15 mouse cellular contexts compared by ENCODE assay signal in genomic region chr9:118593443-118593842, GRCm38 (mm10). TPM values are rescaled to one million over a fixed set of nuclear protein-coding genes. Genes with fewer than 3 reads are reported as not detected.
DNase-seq lines count a peak whose midpoint lies in the region; ATAC-seq lines count a peak whose summit lies in the region.
"Had no signal": no experiment of that assay in that cellular context is flagged by ENCODE, and none has a peak within 500 bp of the region (broad histone marks: within the 10 kb centered on the region; RNA-seq: fewer than 3 reads in every experiment).

No protein-coding gene starts in this region.

- H3K36me3 ChIP-seq in heart, embryonic 10.5 days, result no peaks in the 10 kb centered on the region
- no peaks in the 10 kb centered on the region for H3K36me3 ChIP-seq in midbrain, embryonic 11.5 days (ENCODE audit: control insufficient read depth, insufficient read depth, low read length)
- no peaks in the 10 kb centered on the region for H3K36me3 ChIP-seq in midbrain, embryonic 14.5 days (ENCODE audit: control insufficient read depth, insufficient read depth, low read length)
- H3K36me3 ChIP-seq in embryonic facial prominence, embryonic 15.5 days, result no peaks in the 10 kb centered on the region
- H3K36me3 ChIP-seq: liver, embryonic 13.5 days; midbrain, embryonic 13.5 days had no signal

- DNase-seq in heart, embryonic 10.5 days (ENCODE audit: low spot score), result peak; percentile 58
- no peak for DNase-seq in heart, adult 18-20 months
- DNase-seq in midbrain, embryonic 11.5 days (ENCODE audit: low spot score, missing footprints), result no peak
- DNase-seq in midbrain, embryonic 14.5 days, result no peak
- DNase-seq in testis, postnatal 10 days (ENCODE audit: low spot score), result no peak
- no peak for DNase-seq in lung, postnatal 25 days (ENCODE audit: low spot score)
- DNase-seq: adrenal gland, postnatal 36 days; cerebellum, adult 9-10 months; gastrocnemius, adult 2 months; liver, embryonic 13.5 days; lung, adult 2 months; lung, postnatal 14 days had no signal

- peak overlapping the region; percentile 42; the same call in 1 of the 2 replicates for H3K27ac ChIP-seq in heart, embryonic 10.5 days
- no peak overlapping the region for H3K27ac ChIP-seq in midbrain, embryonic 11.5 days (ENCODE audit: low read depth, low read length)
- H3K27ac ChIP-seq in midbrain, embryonic 14.5 days (replicated peaks; ENCODE audit: low read depth, low read length), result no peak overlapping the region
- 0 out of 2 replicates have a peak overlapping the region, but pooled peaks have one; percentile 28 for H3K27ac ChIP-seq in embryonic facial prominence, embryonic 15.5 days (replicated peaks)
- H3K27ac ChIP-seq: gastrocnemius, adult 2 months; liver, embryonic 13.5 days; midbrain, embryonic 13.5 days had no signal

- WGBS in heart, embryonic 10.5 days, result 91% methylated on average over 8 of the region's 8 CpGs
- 90% methylated on average over 8 of the region's 8 CpGs for WGBS in midbrain, embryonic 11.5 days
- 85% methylated on average over 8 of the region's 8 CpGs for WGBS in midbrain, embryonic 14.5 days
- WGBS in embryonic facial prominence, embryonic 15.5 days, result 57% methylated on average over 8 of the region's 8 CpGs

- peaks cover 18% of the 10 kb centered on the region for H3K27me3 ChIP-seq in heart, embryonic 10.5 days (ENCODE audit: insufficient read depth, poor library complexity, severe bottlenecking)
- H3K27me3 ChIP-seq in midbrain, embryonic 11.5 days (ENCODE audit: control insufficient read depth, insufficient read depth, low read length), result no peaks in the 10 kb centered on the region
- H3K27me3 ChIP-seq in midbrain, embryonic 14.5 days (ENCODE audit: control insufficient read depth, insufficient read depth, low read length), result no peaks in the 10 kb centered on the region
- no peaks in the 10 kb centered on the region for H3K27me3 ChIP-seq in embryonic facial prominence, embryonic 15.5 days
- H3K27me3 ChIP-seq: liver, embryonic 13.5 days; midbrain, embryonic 13.5 days had no signal

- ATAC-seq in midbrain, embryonic 11.5 days (ENCODE audit: low FRiP score), result 0 out of 2 replicates have a peak, but pooled peaks have one; percentile 14
- ATAC-seq in midbrain, embryonic 14.5 days (ENCODE audit: low FRiP score, low TSS enrichment), result no peak
- ATAC-seq in embryonic facial prominence, embryonic 15.5 days (ENCODE audit: insufficient number of reproducible peaks, low FRiP score, low TSS enrichment, low read depth), result no peak
- ATAC-seq: intestine, postnatal 0 days; midbrain, embryonic 13.5 days had no signal

- no peaks in the 10 kb centered on the region for H3K9me3 ChIP-seq in heart, embryonic 10.5 days
- no peaks in the 10 kb centered on the region for H3K9me3 ChIP-seq in midbrain, embryonic 11.5 days (ENCODE audit: control insufficient read depth, low read length)
- no peaks in the 10 kb centered on the region for H3K9me3 ChIP-seq in midbrain, embryonic 14.5 days (ENCODE audit: control insufficient read depth, low read length)
- H3K9me3 ChIP-seq in embryonic facial prominence, embryonic 15.5 days (replicated peaks), result no peaks in the 10 kb centered on the region
- H3K9me3 ChIP-seq: liver, embryonic 13.5 days; midbrain, embryonic 13.5 days had no signal

- H3K4me3 ChIP-seq in heart, embryonic 10.5 days, result no peak overlapping the region
- no peak overlapping the region for H3K4me3 ChIP-seq in midbrain, embryonic 11.5 days (ENCODE audit: low read depth, low read length)
- H3K4me3 ChIP-seq in midbrain, embryonic 14.5 days (replicated peaks; ENCODE audit: low read depth, low read length), result no peak overlapping the region
- no peak overlapping the region for H3K4me3 ChIP-seq in embryonic facial prominence, embryonic 15.5 days (replicated peaks)
- H3K4me3 ChIP-seq: gastrocnemius, adult 2 months; liver, embryonic 13.5 days; midbrain, embryonic 13.5 days had no signal

- no peak overlapping the region for H3K9ac ChIP-seq in midbrain, embryonic 11.5 days (ENCODE audit: low read length)
- H3K9ac ChIP-seq in midbrain, embryonic 14.5 days (replicated peaks; ENCODE audit: low read length), result no peak overlapping the region
- H3K9ac ChIP-seq in embryonic facial prominence, embryonic 15.5 days, result no peak overlapping the region
- H3K9ac ChIP-seq: liver, embryonic 13.5 days; midbrain, embryonic 13.5 days had no signal

- H3K4me2 ChIP-seq in midbrain, embryonic 11.5 days, result no peak overlapping the region
- no peak overlapping the region for H3K4me2 ChIP-seq in midbrain, embryonic 14.5 days (ENCODE audit: low read length)
- no peak overlapping the region for H3K4me2 ChIP-seq in embryonic facial prominence, embryonic 15.5 days (replicated peaks)
- H3K4me2 ChIP-seq: midbrain, embryonic 13.5 days had no signal

- peaks cover 58% of the 10 kb centered on the region for H3K4me1 ChIP-seq in heart, embryonic 10.5 days
- H3K4me1 ChIP-seq in midbrain, embryonic 11.5 days (ENCODE audit: control insufficient read depth, insufficient read depth, low read length), result peaks cover 2% of the 10 kb centered on the region; the same call in 1 of the 2 replicates
- H3K4me1 ChIP-seq in midbrain, embryonic 14.5 days (ENCODE audit: control insufficient read depth, insufficient read depth, low read length), result peaks cover 7% of the 10 kb centered on the region
- peaks cover 30% of the 10 kb centered on the region for H3K4me1 ChIP-seq in embryonic facial prominence, embryonic 15.5 days

RNA-seq across cellular contexts. Expression of gene Itga9, which starts 13.0 kb away (rescaled TPM):
- polyA plus RNA-seq in heart, embryonic 10.5 days (2016; fragmentation: Nextera tagmentation; extraction: Ambion mirVana), result 8.3 and 8.9 TPM in 2 replicates
- total RNA-seq in heart, adult 18-20 months (2021), result 10 to 100 TPM; 35.0 to 36.2 TPM
- 4.0 and 5.4 TPM in 2 replicates for polyA plus RNA-seq in midbrain, embryonic 11.5 days (2014; fragmentation: Nextera tagmentation; extraction: Ambion mirVana)
- polyA plus RNA-seq in midbrain, embryonic 14.5 days (2014; fragmentation: Nextera tagmentation; extraction: Ambion mirVana), result 1.3 and 2.4 TPM in 2 replicates
- polyA plus RNA-seq in embryonic facial prominence, embryonic 15.5 days (2015; fragmentation: Nextera tagmentation; extraction: Ambion mirVana), result 14.7 and 16.1 TPM in 2 replicates

Comparison
In these comparisons a context has a peak if more than half of its experiments do, and no peak if none do; other contexts are left out.
1. H3K27ac ChIP-seq: peak in heart, embryonic 10.5 days (single experiment) and embryonic facial prominence, embryonic 15.5 days (single experiment); none in midbrain, embryonic 11.5 days (single experiment) and midbrain, embryonic 14.5 days (single experiment).